Mouse (Mus musculus) thymus, adult 2 months (tissue): ENCODE data around the gene Stard3nl. TPM values are rescaled to one million over a fixed set of nuclear protein-coding genes. Genes with fewer than 3 reads are reported as not detected.

Experiments
- DNase-seq: peaks from one replicate; pipeline ENCODE4 v3.0.0; 2021
- H3K27ac ChIP-seq: fragments of 200-500 bp; 2 replicates; pipeline ENCODE4 v1.5.1; 2012; ENCODE audit warnings: low read length, control low read depth; ENCODE audit not compliant: control insufficient read depth, insufficient read depth
- H3K27me3 ChIP-seq: fragments of 200-500 bp; 2 replicates; pipeline ENCODE4 v1.6.1; 2012; ENCODE audit warnings: mild to moderate bottlenecking, low read length, moderate library complexity, mixed read lengths; ENCODE audit not compliant: control insufficient read depth, insufficient read depth
- H3K36me3 ChIP-seq: fragments of 200-500 bp; 2 replicates; pipeline ENCODE4 v1.6.1; 2012; ENCODE audit warnings: mild to moderate bottlenecking, low read length, moderate library complexity; ENCODE audit not compliant: control insufficient read depth, insufficient read depth
- H3K4me1 ChIP-seq: fragments of 200-500 bp; replicated peaks from 2 replicates; pipeline ENCODE4 v1.6.1; 2012; ENCODE audit warnings: low read length; ENCODE audit not compliant: control insufficient read depth, insufficient read depth
- H3K4me3 ChIP-seq: fragments of 200-500 bp; 2 replicates; pipeline ENCODE4 v1.5.1; 2012; ENCODE audit warnings: mild to moderate bottlenecking, low read length, control low read depth, moderate library complexity; ENCODE audit not compliant: control insufficient read depth, insufficient read depth
- CTCF ChIP-seq: fragments of 200-500 bp; IDR thresholded peaks from 2 replicates; pipeline ENCODE4 v1.5.1; 2012; ENCODE audit warnings: mild to moderate bottlenecking, control low read depth, low read length, moderate library complexity, borderline replicate concordance; ENCODE audit not compliant: control insufficient read depth, poor library complexity, insufficient read depth; ENCODE audit errors: extremely low read depth
- POLR2A ChIP-seq: fragments of 200-500 bp; IDR thresholded peaks from 2 replicates; pipeline ENCODE4 v1.6.1; 2012; ENCODE audit warnings: mild to moderate bottlenecking, low read length, control low read depth, moderate library complexity; ENCODE audit not compliant: control insufficient read depth, poor library complexity, insufficient read depth; ENCODE audit errors: extremely low read depth
- WGBS: fragments of 180-500 bp; shearing (Covaris S2); methylation state at CpG from one replicate; pipeline ENCODE4 v1.1.7; 2018; 5-methylcytosine and 5-hydroxymethylcytosine counted together
- polyA plus RNA-seq: library from polyadenylated mRNA; depleted of rRNA; stranded (reverse); fragments of >200 nt; gene quantifications from 2 replicates; pipeline ENCODE4 v1.2.3, GENCODE M21; 2012

Stard3nl gene
- polyA plus RNA-seq, 1 experiment = 17.7 TPM

DNA sequence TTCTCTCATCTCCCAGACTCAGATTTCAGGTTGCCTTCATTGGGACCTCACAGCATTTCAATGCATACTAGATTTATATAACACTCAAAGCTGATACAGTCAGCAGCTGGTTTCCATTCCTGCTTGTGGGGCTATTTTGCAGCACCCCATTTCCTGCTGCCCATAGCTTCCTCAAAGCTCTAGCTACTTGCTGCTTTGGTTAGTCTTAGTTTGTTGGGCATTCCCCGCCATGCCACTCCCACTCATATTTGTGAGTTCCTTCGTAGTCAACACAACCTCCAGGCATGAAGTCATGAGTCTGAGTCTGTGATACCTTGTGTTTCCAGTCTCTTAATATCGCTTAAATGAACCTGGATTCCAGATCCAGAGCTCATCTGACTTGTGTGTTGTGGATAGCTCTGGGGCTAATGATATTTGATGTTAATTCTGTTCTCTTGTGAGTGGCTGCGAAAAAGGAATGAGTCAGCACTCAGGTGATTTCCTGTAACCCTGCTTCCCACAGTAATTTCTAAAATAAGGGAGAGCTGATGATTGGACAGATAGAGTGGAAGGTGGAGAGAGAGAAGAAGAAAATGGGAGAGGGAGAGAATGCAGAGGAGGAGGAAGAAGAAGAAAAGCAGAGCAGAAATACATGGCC lies 22.4 kb upstream of the Stard3nl start:
- Histone ChIP-seq H3K4me1 (no peaks in the 10 kb centered on the region), H3K36me3 (no peaks in the 10 kb centered on the region), H3K4me3 (no peak overlapping the region), H3K27ac (no peak overlapping the region), H3K27me3 (no peaks in the 10 kb centered on the region)
- DNase-seq = no peak
- WGBS = 41% methylated on average over 4 of the region's 4 CpGs
- no peak for TF ChIP-seq POLR2A
- no peak for TF ChIP-seq CTCF

DNA sequence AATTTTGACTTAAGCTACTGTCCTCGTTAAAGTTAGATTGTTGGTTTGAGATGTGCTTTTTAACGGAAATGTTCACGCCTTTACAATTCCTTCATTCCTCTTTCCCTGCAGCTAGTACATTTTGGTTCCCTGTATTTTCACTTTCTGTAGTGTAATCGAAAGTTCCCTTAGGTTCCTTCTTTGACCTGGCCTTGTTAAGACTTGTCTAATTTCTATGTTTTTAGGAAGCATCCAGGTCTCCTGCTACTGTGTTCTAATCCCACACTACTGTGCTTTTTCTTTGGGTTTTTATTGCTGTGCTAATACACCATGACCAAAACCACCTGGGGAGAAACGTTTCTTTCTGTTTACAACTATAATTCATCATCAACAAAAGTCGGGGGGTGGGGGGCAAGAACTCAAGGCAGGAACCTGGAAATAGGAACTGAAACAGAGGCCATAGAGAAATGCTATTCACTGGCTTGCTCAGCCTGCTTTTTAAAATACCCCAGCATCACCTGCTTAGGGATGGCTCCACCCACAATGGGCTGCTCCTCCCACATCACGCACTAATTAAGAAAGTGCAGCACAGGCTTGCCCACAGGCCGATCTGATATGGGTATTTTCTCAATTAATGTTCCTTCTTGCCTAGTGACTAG lies 20.4 kb upstream of the Stard3nl start:
- DNase-seq = no peak

DNA sequence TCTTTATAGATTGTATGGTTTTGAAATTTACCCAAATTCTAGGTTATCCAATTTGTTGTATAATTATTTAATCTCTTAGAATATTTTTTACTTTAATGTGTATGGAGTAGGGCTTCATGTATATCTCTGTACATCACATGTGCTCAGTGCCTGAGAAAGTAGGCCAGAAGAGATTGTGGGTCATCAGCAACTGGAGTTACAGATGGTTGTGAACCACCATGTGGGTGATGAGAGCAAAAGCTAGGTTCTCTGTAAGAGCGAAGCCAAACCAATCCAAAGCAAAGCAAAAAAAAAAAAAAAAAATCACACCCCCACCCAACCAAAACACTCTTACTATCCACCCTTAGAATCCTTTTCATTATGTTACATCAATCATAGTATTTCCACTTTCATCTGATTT lies 19.7 kb upstream of the Stard3nl start:
- DNase-seq = no peak
- H3K27ac ChIP-seq = no peak overlapping the region
- 91% methylated on average over 1 of the region's 1 CpGs for WGBS
- TF ChIP-seq POLR2A = no peak
- no peak for TF ChIP-seq CTCF
- H3K27me3 ChIP-seq = no peaks in the 10 kb centered on the region
- H3K4me1 ChIP-seq = no peaks in the 10 kb centered on the region
- no peak overlapping the region for H3K4me3 ChIP-seq
- no peaks in the 10 kb centered on the region for H3K36me3 ChIP-seq

More for the DNA sequence above, 20.4 kb upstream of the Stard3nl start:
- no peak for TF ChIP-seq POLR2A
- TF ChIP-seq CTCF = no peak
- H3K4me3 ChIP-seq = no peak overlapping the region
- no peaks in the 10 kb centered on the region for H3K27me3 ChIP-seq
- H3K4me1 ChIP-seq = no peaks in the 10 kb centered on the region
- H3K36me3 ChIP-seq = no peaks in the 10 kb centered on the region
- no peak overlapping the region for H3K27ac ChIP-seq
- WGBS = 71% methylated on average over 8 of the region's 8 CpGs

DNA sequence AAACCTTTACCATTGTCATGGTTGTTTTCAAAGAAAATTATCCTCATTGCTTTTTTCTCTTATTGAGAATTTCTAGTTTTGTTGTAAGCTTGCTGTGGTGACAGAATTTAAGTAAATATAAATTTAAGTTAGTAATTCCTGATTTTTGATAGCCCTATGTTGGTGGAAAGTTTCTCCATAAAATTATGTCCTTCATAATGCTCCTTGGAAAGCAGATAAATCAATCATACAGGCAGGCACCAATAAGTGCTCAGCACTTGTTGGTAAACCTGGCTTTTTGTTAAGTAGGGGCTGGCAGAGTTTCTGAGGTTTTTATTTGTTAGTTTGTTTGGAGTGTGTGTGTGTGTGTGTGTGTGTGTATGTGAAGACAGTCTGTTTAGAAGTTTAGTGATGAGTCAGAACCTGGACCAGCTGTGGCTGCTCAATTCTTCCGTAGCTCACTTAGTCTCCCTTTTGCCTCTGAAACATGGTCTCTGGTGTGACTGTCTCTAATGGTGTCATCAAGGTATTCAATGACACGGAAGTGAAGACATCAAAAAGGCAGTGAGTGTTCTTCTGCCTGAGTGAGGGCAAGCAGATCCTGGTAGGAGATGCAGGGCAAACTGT lies 16.8 kb upstream of the Stard3nl start:
- no peak for TF ChIP-seq POLR2A
- TF ChIP-seq CTCF = no peak
- Histone ChIP-seq H3K27me3 (no peaks in the 10 kb centered on the region), H3K36me3 (no peaks in the 10 kb centered on the region), H3K4me1 (no peaks in the 10 kb centered on the region), H3K4me3 (no peak overlapping the region), H3K27ac (no peak overlapping the region)
- no peak for DNase-seq
- WGBS = 93% methylated on average over 2 of the region's 2 CpGs

DNA sequence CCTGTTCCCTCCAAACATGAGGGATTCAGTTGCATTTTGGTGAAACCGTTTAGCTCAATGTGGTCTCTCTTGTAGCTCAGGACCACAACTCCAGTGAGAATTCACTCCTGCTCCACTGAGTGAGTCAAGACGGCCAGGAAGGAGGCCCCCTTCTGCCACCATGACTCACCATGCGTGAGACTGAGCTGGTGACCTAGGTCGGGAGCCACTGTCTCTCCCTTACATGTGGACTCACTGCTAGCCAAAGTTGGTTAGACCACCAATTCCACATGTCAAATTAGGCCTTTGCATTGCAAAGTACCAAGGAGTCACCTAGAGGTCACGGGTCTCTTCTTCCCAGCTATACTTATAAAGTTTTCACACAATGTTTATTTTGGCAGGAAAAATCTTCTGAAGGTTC lies 16.3 kb upstream of the Stard3nl start:
- DNase-seq = no peak
- 84% methylated on average over 5 of the region's 5 CpGs for WGBS
- H3K4me1 ChIP-seq = no peaks in the 10 kb centered on the region
- H3K4me3 ChIP-seq = no peak overlapping the region
- no peak overlapping the region for H3K27ac ChIP-seq
- no peaks in the 10 kb centered on the region for H3K36me3 ChIP-seq
- TF ChIP-seq POLR2A (no peak), CTCF (no peak)
- no peaks in the 10 kb centered on the region for H3K27me3 ChIP-seq

DNA sequence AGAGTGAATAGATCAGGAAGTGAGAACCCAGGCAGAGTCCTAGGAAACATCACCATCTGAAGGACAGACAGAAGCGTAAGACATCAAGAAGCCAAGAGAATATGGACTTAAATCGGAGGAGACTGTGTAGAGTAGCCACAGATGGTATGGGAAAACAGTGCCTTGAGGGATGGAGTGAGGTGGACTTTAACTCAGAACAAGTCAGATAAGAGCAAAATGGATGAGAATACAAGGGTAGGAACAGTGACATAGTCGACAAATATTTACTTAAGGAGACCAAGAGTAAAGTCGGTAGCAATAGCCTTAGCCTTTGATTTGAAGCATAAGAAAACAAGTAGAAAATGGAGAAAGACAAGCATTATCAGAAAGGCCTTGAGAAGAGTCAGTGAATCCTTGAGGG lies 15.1 kb upstream of the Stard3nl start:
- no peaks in the 10 kb centered on the region for H3K36me3 ChIP-seq
- H3K27ac ChIP-seq = no peak overlapping the region
- whole genome bisulfite sequencing = 94% methylated on average over 4 of the region's 4 CpGs
- TF ChIP-seq POLR2A = no peak
- TF ChIP-seq CTCF = no peak
- no peaks in the 10 kb centered on the region for H3K4me1 ChIP-seq
- H3K4me3 ChIP-seq = no peak overlapping the region
- no peaks in the 10 kb centered on the region for H3K27me3 ChIP-seq
- no peak for DNase-seq
